Mouse (Mus musculus): ENCODE measurements around the gene Nlrp6.

Nlrp6 gene

GRCm38 (mm10) chr7:140912846-140913482, 7.7 kb upstream of the Nlrp6 start:
- DNase-seq (ENCODE audit: inconsistent ontology term) = no peak

DNA sequence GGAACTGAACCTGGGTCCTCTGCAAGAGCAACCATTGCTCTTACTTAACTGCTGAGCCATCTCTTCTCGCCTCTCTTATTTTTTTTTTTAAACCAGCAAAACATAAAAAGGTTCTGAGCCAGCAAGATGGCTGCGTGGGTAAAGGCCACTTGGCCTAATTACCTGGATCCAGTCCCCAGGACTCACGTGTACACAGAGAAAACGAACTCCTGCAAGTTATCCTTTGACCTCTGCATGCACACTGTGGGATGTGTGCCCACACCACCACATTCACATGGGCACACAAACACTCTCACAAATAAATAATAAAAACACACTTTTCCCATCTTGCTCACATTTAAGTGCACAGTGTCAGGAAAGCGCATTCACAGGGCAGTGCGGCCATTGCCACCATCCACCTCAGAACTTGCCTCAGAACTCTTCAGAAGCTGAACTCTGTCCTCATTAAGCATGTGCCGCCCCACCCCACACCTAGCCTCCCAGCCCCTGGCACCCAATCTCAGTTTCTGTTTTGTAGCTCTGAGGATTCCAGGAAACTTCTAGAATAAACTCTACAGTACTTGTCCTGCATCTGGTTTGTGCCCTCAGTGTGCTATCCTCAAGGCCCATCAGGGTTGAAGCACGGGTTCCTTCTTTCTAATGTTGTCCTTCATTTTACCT, 6.5 kb upstream of the Nlrp6 start:
- no peak for DNase-seq (ENCODE audit: inconsistent ontology term)

DNA sequence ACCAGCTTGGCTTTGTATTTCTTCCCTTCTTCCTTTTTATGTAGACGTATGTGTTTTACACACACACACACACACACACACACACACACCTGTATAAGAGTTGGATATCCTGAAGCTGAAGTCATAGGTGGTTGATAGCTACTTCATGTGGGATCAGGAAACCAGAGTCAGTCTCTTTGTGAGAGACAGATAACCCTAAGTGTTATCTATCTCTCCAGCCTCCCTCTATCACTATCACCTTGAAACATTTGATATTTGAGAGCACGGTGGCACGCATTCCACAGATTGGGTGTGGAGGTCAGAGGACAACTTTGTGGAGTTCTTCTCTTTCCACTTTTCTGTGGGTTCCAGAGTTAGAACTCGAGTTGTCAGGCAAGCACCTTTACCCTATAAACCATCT, 791 bp upstream of the Nlrp6 start:
- no peak for DNase-seq (ENCODE audit: inconsistent ontology term)

DNA sequence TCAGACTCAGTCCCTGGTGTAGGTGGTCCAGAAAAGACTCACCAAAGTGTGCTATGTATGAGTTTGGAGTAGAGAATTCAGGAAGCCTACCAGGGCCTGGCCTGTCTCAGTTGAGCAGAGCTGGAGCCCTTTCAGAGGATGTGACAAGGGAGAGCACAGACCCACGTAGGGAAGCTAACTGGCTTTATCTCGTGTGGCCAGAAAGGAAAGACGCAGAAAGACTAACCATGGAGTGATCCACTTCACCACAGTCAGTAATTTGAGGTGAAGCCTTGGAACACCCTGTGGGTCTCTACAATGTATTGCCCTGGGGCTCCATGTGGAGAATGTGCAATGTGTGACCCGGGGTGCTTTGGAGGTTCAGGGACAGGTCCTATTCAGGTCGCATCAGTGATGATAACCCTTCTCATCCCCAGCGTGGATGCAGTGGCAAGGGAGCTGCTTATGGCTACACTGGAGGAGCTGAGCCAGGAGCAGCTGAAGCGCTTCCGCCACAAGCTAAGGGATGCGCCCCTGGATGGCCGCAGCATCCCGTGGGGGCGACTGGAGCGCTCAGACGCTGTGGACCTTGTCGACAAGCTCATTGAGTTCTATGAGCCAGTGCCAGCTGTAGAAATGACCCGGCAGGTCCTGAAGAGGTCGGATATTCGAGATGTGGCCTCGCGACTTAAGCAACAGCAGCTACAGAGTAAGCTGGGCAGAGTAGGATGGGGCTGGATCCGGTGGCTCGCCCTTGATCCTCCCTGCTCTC, 698 bp downstream of the Nlrp6 start:
- DNase-seq (ENCODE audit: inconsistent ontology term) = no peak

- DNase-seq (ENCODE audit: inconsistent ontology term) = peak; percentile 60
These were observed 1.8 kb downstream of the Nlrp6 start for GRCm38 (mm10) chr7:140922398-140923069.

DNA sequence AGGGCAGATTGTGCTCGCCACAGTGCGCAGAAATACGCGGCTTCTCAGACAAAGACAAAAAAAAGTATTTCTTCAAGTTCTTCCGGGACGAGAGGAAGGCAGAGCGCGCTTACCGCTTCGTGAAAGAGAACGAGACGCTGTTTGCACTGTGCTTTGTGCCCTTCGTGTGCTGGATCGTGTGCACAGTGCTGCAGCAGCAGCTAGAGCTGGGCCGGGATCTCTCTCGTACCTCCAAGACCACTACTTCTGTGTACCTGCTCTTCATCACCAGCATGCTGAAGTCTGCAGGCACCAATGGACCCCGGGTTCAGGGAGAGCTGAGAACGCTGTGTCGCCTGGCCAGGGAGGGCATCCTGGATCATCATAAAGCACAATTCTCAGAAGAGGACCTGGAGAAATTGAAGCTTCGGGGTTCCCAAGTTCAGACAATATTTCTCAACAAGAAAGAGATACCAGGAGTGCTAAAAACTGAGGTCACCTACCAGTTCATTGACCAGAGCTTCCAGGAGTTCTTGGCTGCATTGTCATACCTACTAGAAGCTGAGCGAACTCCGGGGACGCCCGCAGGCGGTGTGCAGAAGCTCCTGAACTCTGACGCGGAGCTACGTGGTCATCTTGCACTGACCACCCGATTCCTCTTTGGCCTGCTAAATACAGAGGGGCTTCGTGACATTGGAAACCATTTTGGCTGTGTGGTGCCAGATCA, 2.5 kb downstream of the Nlrp6 start:
- DNase-seq (ENCODE audit: inconsistent ontology term) = no peak

- DNase-seq (ENCODE audit: inconsistent ontology term) = no peak
These were observed 6.5 kb downstream of the Nlrp6 start for GRCm38 (mm10) chr7:140927181-140927580.

DNA sequence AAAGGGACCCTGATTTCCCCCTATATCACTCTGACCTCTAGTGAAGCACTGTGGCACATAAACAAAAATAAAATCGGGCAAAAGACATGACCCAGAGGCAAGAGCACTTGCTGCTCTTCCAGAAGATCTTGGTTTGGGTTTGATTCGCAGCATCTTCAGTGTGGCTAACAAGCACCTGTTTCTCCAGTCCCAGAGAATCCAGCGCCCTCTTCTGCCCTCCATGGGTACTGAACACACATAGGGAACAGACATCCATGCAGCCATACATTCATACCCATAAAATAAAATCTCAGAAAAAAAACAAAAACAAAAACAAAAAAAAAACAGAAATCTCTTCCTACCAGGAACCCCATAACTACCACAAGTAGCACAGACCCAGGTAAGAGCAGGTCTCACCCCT, 17.7 kb downstream of the Nlrp6 start:
- no peak for DNase-seq (ENCODE audit: inconsistent ontology term)

DNA sequence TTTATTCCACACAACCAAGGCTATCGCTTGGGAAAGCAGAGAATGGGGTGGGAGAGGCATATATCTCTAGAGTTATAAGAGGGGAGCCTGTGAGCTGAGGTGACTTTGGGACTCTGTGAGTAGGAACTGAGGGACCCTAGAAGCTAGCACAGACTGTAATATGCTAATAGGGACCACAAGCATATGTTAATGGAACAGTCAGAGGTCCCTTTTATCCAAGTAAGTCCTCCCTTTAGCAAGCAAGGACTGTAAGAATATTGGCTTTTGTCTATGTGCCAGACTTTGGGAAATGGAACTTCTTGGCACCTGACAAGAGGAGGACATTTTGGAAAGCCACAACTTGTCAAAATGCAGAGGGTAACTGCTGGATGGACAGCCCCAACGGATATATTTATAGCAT, 18.2 kb downstream of the Nlrp6 start:
- no peak for DNase-seq (ENCODE audit: inconsistent ontology term)

DNA sequence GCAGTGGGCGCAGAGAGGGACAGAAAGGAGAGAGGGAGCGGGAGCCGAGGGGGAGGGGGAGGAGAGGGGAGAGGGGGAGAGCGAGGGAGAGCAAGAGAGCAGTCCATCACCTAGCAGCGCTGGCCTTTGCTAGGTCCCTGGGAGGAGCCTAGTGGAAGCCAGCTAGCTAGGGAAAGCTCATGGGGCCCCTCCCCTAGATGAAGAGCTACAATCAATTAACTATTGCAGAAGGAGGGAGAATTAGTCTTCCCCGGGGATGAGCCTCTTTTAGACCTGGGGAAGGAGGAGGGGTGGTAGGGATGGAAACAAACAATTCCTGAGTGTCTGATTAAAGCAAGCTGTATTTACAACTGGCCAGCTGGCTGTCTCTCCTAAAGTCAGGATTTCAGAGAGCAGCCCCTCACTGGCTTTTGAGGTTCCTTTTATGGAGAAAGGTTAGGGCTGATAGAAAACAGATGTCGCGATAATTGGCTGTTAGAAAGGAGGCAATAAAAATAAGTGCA, 19.0 kb downstream of the Nlrp6 start:
- DNase-seq (ENCODE audit: inconsistent ontology term) = no peak

DNA sequence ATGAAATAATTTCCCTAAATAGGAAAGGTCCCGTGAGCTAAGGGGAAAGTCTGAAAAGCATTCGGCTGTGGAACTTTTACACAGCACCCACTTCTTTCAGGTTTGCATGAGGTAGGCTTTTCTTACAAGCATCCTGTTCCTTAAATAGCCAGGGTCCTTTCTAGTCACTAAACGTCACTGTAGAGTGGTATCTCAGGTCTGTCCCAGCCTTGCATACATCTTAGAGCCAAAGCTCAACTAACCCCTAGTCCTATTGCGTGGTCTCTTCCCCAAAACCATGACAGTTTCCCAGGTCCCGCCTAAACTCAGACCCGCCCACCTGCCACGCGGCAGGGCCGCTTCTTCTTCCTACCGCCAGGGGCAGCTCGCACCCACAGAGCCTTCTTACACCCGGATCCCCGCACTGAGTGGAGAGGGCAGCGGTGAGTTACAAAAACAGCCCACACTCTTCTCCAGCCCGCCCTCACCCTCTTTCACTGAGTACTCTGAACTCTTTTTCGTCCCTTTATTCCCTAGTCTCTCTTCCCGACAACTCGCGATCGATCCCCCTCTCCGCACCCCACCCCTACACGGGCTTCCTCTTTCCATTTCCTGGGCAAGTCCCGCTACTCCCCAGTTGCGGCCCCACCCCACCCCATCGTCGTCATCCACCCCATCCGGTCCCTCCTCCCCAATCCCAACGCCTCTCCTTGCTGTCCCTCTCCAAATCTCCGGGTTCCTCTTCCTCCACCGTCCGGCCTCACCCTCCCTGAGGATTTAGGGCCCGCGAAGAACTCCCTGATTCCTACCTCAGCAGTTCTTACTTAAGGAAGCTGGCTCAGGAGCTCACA, 20.7 kb downstream of the Nlrp6 start, which contains the start of gene Pgghg:
Pgghg (plus strand) TSS at position 170 of the 830 bp plus-strand sequence.
- peak; percentile 95 for DNase-seq (ENCODE audit: inconsistent ontology term)

GRCm38 (mm10) chr7:140942341-140942740, 21.6 kb downstream of the Nlrp6 start:
- DNase-seq (ENCODE audit: inconsistent ontology term) = no peak

DNA sequence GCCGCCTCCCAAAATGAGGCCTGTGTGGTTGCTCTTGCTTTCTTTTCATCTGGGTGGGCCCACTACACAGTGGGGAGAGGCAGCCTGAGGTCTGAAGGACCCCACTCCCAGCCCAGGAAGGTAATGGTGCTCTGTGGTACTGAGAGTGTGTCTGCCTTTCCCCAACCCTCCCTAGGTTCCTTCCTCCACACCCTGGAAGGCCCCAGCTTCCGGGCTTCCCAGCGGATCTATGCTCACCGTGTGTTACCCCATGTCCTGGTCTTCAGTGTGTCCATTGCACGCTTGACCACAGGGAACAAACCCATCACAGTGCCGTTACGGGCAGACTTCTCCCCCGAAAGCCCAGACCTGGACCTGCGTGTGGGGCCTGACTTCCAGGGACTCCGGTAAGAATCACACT, 22.1 kb downstream of the Nlrp6 start:
- no peak for DNase-seq (ENCODE audit: inconsistent ontology term)

GRCm38 (mm10) chr7:140943356-140943755, 22.7 kb downstream of the Nlrp6 start:
- no peak for DNase-seq (ENCODE audit: inconsistent ontology term)

DNA sequence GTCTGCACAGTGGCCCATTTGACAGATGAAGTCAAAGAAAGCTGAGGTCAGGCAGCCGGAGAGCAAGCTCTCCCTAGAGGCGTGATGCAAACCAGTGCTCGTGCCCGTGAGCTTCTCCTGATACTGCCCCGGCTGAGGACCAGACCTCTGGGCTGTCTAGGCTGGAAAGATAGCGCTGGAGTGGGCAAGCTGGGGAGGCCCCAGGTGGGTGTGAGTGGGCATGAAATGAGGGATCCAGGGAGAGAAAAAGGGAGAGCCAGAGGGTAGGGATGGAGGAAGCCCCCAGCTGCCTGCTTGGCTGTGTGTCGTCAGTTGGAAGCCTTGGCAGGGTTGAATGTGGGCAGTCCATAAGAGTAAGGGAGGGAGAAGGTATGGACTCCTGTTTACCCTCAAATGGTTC, 23.5 kb downstream of the Nlrp6 start:
- DNase-seq (ENCODE audit: inconsistent ontology term) = no peak

- DNase-seq (ENCODE audit: inconsistent ontology term) = no peak
These were observed 24.5 kb downstream of the Nlrp6 start for GRCm38 (mm10) chr7:140945247-140945646.

DNA sequence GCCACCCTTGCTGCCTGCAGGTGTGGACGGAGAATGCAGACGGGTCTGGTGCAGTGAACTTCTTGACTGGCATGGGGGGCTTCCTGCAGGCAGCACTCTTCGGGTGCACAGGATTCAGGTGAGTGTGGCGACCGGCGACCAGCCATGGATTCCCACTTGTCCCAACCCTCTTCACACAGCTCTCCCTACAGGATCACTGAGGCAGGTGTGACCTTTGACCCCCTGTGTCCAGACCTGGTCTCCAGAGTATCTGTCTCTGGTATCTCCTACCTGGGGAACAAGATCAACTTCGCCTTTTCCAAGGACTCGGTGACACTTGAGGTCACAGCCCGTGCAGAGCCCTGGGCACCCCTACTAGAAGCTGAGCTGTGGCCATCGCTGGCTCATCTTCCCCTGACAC, 25.6 kb downstream of the Nlrp6 start:
- no peak for DNase-seq (ENCODE audit: inconsistent ontology term)

- DNase-seq (ENCODE audit: inconsistent ontology term) = no peak
These were observed 26.3 kb downstream of the Nlrp6 start for GRCm38 (mm10) chr7:140946980-140947379.

- DNase-seq (ENCODE audit: inconsistent ontology term) = no peak
These were observed 27.5 kb downstream of the Nlrp6 start for GRCm38 (mm10) chr7:140948161-140948560.

DNA sequence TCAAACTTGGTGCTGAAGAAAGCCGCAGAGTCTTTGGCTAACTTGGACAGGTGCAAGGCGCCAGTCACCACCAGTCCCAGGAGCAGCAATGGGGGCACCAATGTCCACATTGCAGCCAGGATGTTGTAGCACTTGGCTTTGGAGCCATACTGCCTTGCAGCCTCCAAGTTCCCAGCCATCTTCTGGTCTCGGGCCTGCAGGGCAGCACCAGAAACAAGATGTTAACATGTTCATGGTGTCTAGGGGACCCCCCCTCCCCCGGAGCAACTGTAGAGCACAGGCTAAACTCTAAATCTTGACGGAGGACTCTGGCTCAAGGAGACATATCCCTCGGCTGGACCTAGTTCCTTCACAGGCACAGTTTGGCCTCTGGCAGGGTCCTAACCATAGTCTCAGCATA, 28.6 kb downstream of the Nlrp6 start:
- DNase-seq (ENCODE audit: inconsistent ontology term) = no peak

Data from Muller cell, postnatal 12 days (primary cell).